Mouse (Mus musculus) adrenal gland, adult 18-20 months (tissue): ENCODE measurements around the gene Micu2. TPM values are rescaled to one million over a fixed set of nuclear protein-coding genes. Genes with fewer than 3 reads are reported as not detected.

Experiments used
- DNase-seq, 2 experiments: peaks; one replicate each; pipeline ENCODE4 v3.0.0; 2021 to 2022; ENCODE audit warnings: low spot score in 2 of 2
- long read RNA-seq, 2 experiments: library from polyadenylated mRNA; stranded (forward); transcript quantifications; one replicate each; pipeline ENCODE4 v2.0.0; 2021
- total RNA-seq, 2 experiments: library from RNA; stranded (reverse); gene quantifications; 1 replicate in 1 of 2; 2 replicates in 1 of 2; pipeline ENCODE4 v1.2.3; 2021

The Micu2 gene
- 10 to 100 TPM; 47.0 to 59.5 TPM for total RNA-seq
- long read RNA-seq, experiment 1, transcript Micu2-201 (12 exons, 2,329 nt), result major isoform, 37 of 41 reads
- long read RNA-seq, experiment 1, partial matches to known transcripts, result 0 of 41 reads
- long read RNA-seq, experiment 1, other reads (novel, unspliced or antisense), result 4 of 41 reads
- long read RNA-seq, experiment 2, transcript Micu2-201 (12 exons, 2,329 nt), result major isoform, 230 of 253 reads
- long read RNA-seq, experiment 2, partial matches to known transcripts, result 4 of 253 reads
- long read RNA-seq, experiment 2, other reads (novel, unspliced or antisense), result 19 of 253 reads

DNA sequence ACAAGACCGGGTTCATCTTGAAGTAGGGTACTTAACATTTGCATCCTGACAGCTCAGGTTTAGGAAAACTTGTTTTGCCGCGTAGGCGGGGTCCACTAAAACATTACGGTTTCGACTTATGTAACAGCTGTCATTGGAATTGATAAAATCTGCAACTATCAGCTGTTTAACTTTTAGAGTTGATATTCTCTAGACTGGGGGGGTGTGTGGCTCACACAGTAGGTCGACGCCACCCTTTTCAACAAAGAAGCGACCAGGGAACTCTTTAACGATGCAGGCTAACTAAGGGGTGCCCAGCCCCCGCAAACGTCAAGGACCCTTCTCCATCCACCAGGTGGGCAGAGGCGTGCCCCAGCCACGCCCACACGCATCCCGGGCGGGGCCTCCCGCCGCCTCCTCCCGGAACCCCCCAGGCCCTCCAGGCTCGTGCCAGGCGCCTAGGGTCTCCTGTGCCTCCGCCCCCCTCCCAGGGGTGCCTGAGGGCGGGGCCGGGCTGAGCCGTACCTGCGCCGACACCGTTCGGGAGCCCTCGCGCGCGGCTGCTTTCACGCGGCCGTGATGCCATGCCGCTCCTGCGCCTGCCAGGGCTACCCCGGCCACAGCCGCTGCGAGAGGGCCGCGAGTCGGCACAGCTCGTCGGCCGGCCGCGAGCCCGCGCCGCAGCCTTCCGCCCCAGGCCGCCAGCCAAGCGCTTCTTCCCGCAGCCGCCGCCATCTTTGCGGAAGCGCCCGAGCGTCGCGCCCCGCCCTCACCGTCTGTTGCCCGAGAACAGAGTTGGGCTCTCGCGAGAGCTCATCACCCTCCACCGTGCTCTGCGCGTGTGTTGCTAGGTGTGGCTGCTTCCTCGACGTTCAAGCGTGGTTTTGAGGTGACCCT is at the start of gene Micu2:
Micu2 (minus strand) TSS at position 737 of the 876 bp plus-strand sequence.
- peak; percentile 72 to 76 for DNase-seq

DNA sequence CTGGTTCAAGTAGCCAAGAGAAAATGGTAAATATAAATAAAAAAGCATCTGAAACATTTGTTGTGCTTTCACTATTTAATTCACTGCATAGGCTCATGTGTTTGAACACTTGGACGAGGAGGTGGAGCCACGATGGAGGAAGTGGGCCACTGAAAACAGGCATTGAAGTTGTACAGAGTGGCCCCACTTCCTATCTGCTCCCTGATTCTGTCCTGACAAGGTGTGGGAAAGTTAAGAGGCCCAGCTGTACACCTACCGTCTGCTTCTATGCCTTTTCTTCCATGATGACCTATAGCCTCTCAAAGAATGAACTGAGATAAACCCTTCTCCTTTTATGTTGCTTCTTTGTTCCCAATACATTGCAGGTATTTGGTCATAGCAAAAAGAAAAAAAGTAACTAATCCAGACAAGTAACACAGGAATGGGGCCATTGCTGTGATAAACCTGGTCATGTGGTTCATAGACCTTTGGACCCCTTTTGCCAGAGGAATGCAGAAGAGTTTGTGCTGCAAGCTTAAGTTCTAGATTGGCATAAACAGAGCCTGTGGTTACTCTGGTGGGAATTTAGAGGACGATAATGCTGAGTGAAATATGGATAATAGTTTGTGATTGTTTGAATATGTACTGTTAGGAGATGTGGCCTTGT is 47.7 kb upstream of the Micu2 start:
- no peak for DNase-seq

- DNase-seq, result no peak
Observed at GRCm38 (mm10) chr14:58036174-58036573, 37.1 kb upstream of the Micu2 start.

- DNase-seq, result peak; percentile 60 to 63
Observed at GRCm38 (mm10) chr14:58034567-58034966, 35.5 kb upstream of the Micu2 start.

DNA sequence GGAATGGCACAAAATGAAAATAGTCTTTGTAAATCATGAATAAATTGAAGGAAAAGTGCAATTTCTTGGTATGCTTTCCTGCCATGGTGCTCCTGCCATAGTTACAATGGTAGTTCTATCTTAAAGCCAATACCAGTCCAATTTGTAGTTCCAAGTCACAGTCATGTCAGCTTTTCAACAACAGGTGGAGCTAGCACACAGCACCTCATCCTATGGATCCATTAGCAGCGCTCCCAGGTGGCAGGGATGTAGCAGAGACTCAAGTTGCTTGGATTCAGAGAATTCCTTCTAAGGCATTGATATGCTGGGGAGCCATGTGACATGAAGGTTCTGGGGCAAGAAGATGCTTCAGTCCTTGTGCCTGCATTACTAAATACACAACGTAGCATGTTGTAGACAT is 19.8 kb upstream of the Micu2 start:
- no peak for DNase-seq

DNA sequence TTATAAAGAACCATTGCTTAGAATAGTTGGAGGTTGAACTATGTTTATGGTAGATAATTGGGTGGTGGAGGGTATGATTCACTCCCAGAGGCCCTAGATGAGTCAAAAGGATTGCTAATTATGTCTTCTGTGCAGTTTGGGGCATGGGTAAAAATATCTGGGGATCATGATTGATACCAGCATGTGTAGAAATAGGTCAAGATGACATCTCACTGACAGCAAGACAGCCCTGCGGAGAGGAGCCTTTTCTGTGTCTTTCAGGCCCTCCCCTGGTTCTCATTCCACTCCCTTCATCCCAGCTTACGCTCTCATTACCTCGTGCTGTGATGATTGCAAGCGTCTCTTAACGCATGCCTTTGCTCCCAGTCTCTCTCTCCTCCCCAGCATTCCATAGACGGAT is 4.8 kb upstream of the Micu2 start:
- no peak for DNase-seq

DNA sequence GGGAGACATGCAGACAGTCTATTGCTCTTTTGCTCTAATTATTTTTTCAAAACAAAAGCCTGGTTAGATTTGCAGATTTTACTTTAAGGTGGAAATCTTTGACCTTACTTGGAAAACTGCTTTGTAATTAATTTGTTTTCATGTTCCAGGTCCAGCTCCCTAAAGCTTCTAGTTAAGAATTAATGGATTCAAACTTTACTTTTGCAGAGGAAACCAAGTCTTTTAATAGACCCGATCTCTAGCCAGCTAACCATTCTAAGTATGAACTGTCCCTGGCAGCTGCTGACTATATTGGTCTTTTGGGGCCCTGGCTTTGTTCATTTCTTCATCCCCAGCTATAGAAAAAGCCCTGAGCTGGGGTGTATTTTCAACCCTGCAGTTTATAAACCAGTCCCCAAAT is 3.1 kb upstream of the Micu2 start:
- DNase-seq, result no peak

GRCm38 (mm10) chr14:57999402-57999734 is 306 bp upstream of the Micu2 start:
- no peak for DNase-seq

- DNase-seq, result no peak
Observed at GRCm38 (mm10) chr14:57997431-57997830, 1.6 kb downstream of the Micu2 start.

- DNase-seq, result no peak
Observed at GRCm38 (mm10) chr14:57996210-57996609, 2.9 kb downstream of the Micu2 start.

DNA sequence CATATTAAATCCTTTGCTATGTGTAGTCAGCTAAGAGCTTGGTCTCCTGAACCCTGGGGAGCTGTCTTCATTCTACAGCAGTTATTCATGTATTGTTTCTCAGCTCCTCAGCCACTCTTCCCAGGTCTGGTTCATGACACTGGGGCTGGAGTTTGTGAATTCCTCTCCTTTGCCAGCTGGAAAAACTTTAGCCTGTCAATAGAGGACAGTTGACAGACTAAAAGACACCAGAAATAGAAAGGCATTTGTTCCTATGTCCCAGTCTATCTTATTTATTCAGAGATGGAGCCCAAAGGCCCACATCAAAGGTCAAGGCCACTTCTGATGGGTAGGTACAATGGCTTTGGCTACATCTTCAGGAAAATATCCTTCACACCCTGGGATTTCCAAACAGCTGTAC is 7.3 kb downstream of the Micu2 start:
- no peak for DNase-seq

- no peak for DNase-seq
Observed at GRCm38 (mm10) chr14:57989162-57989561, 9.9 kb downstream of the Micu2 start.

GRCm38 (mm10) chr14:57985780-57986179 is 13.3 kb downstream of the Micu2 start:
- no peak for DNase-seq

DNA sequence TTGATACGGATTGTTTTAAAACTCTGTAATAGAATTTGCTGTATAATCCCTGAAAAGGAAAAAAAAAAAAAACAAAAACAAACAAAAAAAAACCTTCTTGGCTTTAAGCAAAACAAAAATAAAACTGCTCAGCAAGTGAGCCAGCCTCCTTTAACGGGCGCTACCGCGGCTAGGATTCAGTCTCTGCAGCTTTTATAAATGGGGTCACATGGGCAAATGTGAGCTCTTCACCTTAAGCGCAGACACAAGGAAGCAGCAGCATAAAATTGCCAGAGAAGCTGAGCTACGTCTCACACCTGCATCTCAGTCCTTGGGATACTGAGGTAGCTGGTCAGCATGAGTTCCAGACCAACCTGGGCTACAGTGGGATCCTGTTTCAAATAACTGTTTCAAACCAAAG is 16.6 kb downstream of the Micu2 start:
- DNase-seq, result no peak

DNA sequence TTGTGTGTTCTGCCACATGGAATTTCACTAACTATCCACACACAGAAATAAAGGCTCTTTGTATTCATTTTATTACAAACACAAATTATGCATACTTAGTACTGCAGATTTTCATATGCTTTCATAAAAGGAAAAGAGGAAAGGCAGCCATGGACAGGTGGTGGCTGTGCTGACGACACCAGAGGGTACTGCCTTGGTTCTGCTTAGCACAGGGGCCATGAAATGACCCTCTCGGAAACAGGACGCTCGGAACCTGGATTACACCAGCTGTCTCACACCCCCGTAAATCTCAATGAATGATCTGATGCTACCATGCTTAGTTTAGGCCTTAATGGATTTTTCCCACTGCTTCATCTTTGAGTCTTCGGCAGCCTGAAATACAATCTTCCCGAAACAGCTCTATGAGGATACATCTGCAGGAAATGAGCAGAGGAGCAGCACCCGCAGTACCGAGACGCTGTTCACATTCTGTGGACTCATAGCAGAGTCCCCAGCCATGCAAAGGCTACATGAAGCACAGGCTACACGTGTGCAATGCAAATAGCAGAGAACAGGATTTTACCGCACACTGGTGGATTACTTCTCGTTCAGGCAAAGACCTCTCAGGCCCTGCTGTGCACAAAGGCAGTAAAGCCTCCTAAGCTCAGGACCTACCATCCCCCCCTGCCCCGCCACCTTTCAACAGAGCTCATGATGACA is 17.2 kb downstream of the Micu2 start:
- no peak for DNase-seq

GRCm38 (mm10) chr14:57980776-57981175 is 18.3 kb downstream of the Micu2 start:
- no peak for DNase-seq

GRCm38 (mm10) chr14:57980179-57980578 is 18.9 kb downstream of the Micu2 start:
- no peak for DNase-seq

DNA sequence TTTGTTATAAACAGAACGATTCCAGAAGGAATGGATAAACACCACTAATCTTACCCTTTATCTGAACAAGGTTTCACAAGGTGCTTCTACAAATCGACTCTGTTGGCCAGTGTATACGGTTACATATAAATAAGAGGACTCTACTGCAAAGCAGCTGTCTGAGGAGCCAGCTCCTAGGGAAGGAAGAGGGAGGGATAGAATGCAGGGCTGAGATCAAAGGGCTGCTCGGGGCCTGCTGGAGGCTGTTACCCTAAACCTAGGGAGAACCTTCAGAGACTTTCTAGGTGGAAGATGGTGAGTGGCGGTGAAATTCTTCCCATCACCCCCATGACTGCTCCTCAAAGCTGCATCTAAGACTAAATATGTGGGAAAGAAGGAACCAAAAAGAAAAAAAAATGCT is 20.9 kb downstream of the Micu2 start:
- no peak for DNase-seq

GRCm38 (mm10) chr14:57975656-57976055 is 23.4 kb downstream of the Micu2 start:
- DNase-seq, result no peak

DNA sequence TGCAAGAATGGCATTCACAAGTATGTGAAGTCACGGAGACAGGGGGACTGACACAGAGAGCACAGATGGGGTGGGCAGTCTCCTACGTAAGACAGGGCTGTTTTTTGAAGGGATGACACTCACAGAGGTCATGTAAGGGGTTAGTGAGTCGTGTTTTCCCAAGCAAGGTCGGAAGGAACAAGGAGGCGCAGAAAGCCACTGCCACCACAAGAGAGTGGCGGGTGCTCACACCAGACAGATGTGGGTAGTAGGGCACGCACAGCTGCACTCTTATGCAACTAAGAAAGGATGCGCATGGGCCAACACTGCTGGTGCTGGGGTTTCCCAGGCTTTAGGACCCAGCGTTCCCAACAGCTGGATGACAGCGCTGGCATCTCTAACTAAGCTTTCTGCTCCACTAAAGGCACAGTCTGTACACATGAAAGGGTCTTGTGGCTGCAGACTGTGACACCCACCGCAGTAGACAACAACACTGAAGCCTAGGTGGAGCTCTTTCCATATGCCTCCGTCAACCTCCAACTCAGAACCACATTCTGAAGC is 27.0 kb downstream of the Micu2 start:
- DNase-seq, result no peak

GRCm38 (mm10) chr14:57968873-57969272 is 30.2 kb downstream of the Micu2 start:
- DNase-seq, result no peak
